Comparison of ENCODE assay signal across 8 mouse cellular contexts in genomic region chr2:112380131-112380530, GRCm38 (mm10). TPM values are rescaled to one million over a fixed set of nuclear protein-coding genes. Genes with fewer than 3 reads are reported as not detected.
DNase-seq lines count a peak whose midpoint lies in the region; ATAC-seq and TF ChIP-seq lines count a peak whose summit lies in the region.

No protein-coding gene starts in this region.

- no peak overlapping the region; the same call in 1 of the 2 replicates for H3K27ac ChIP-seq in heart, adult 2 months
- no peak overlapping the region for H3K27ac ChIP-seq in CH12.LX (ENCODE audit: insufficient read depth, low read depth)
- no peak overlapping the region for H3K27ac ChIP-seq in forebrain, embryonic 15.5 days (replicated peaks)
- H3K27ac ChIP-seq in liver, embryonic 15.5 days (replicated peaks) = peak overlapping the region; percentile 92

- peaks cover 3% of the 10 kb centered on the region; the same call in 1 of the 2 replicates for H3K79me2 ChIP-seq in heart, adult 2 months (replicated peaks; ENCODE audit: control insufficient read depth, insufficient read depth, low read length)
- peaks cover 48% of the 10 kb centered on the region for H3K79me2 ChIP-seq in CH12.LX (replicated peaks; ENCODE audit: control insufficient read depth, extremely low read depth, insufficient read depth, poor library complexity, severe bottlenecking)

- DNase-seq in heart, adult 2 months = no peak
- DNase-seq in heart, adult 8-10 months (ENCODE audit: low spot score) = no peak
- no peak for DNase-seq in CH12.LX (ENCODE audit: extremely low read depth)
- DNase-seq in left cerebral cortex, adult 9 months (ENCODE audit: low spot score in 2 of 2) = no peak
- no peak for DNase-seq in ovary, postnatal 14 days (ENCODE audit: low spot score)

- H3K4me1 ChIP-seq in heart, adult 2 months (ENCODE audit: control insufficient read depth, insufficient read depth, low read length) = peaks cover 2% of the 10 kb centered on the region
- peaks cover 0 to 24% of the 10 kb centered on the region in 2 experiments; a peak in 2 of 4 replicates for H3K4me1 ChIP-seq in CH12.LX (ENCODE audit: control insufficient read depth in 1 of 2, insufficient read depth in 2 of 2)
- peaks cover 18% of the 10 kb centered on the region for H3K4me1 ChIP-seq in forebrain, embryonic 15.5 days
- H3K4me1 ChIP-seq in liver, embryonic 15.5 days (replicated peaks) = peaks cover 33% of the 10 kb centered on the region

- intact Hi-C loops in heart, adult 2 months (cut with DNase I) = no loop called here

- WGBS in heart, adult 2 months = 30% methylated on average over 8 of the region's 8 CpGs
- WGBS in forebrain, embryonic 15.5 days = 46% methylated on average over 8 of the region's 8 CpGs
- WGBS in liver, embryonic 15.5 days (ENCODE audit: insufficient replicate concordance) = 31% methylated on average over 8 of the region's 8 CpGs

- no peak for TF ChIP-seq POLR2A in heart, adult 2 months (IDR thresholded peaks at IDR 0.05; ENCODE audit: insufficient read depth, low read depth, low read length)
- TF ChIP-seq POLR2A in CH12.LX (IDR thresholded peaks at IDR 0.05; ENCODE audit: low read depth, low read length) = no peak

- no peak for ATAC-seq in forebrain, embryonic 15.5 days (replicated peaks)
- no peak for ATAC-seq in liver, embryonic 15.5 days (ENCODE audit: insufficient read depth)
- ATAC-seq in frontal cortex, adult (ENCODE audit: low TSS enrichment) = no peak

- peaks cover 8% of the 10 kb centered on the region for H3K36me3 ChIP-seq in heart, adult 2 months (ENCODE audit: control insufficient read depth, insufficient read depth, low read length)
- peaks cover 0 to 9% of the 10 kb centered on the region in 2 experiments for H3K36me3 ChIP-seq in CH12.LX (replicated peaks in 1 of 2; ENCODE audit: control insufficient read depth in 1 of 2, insufficient read depth in 1 of 2, low read length in 1 of 2)
- H3K36me3 ChIP-seq in forebrain, embryonic 15.5 days = no peaks in the 10 kb centered on the region
- 0 out of 2 replicates have a peak, but pooled peaks cover 4% of the 10 kb centered on the region for H3K36me3 ChIP-seq in liver, embryonic 15.5 days (replicated peaks)

- no peaks in the 10 kb centered on the region for H3K9me3 ChIP-seq in CH12.LX (replicated peaks; ENCODE audit: low read length)
- no peaks in the 10 kb centered on the region for H3K9me3 ChIP-seq in forebrain, embryonic 15.5 days
- H3K9me3 ChIP-seq in liver, embryonic 15.5 days (replicated peaks) = no peaks in the 10 kb centered on the region

- no peak for TF ChIP-seq RAD21 in CH12.LX (IDR thresholded peaks at IDR 0.05; ENCODE audit: low read depth, low read length)

- dilution Hi-C loops in CH12.LX (cut with MboI; ENCODE audit: extremely low pct_ligation_motif_present, extremely low pct_unique_long_range_greater_than_20kb, low sequenced_read_pairs) = no loop called here

- H3K4me3 ChIP-seq in heart, adult 2 months = peak overlapping the region; percentile 74
- H3K4me3 ChIP-seq in CH12.LX (replicated peaks in 1 of 3; ENCODE audit: low read depth in 2 of 3, low read length in 2 of 3, poor library complexity in 1 of 3) = peak overlapping the region; percentile 81 to 85 (median 83)
- peak overlapping the region; percentile 92 for H3K4me3 ChIP-seq in forebrain, embryonic 15.5 days
- H3K4me3 ChIP-seq in liver, embryonic 15.5 days (replicated peaks) = peak overlapping the region; percentile 98

- H3K4me2 ChIP-seq in CH12.LX (ENCODE audit: insufficient read depth, low read depth, poor library complexity, severe bottlenecking) = peak overlapping the region; percentile 99
- H3K4me2 ChIP-seq in forebrain, embryonic 15.5 days (replicated peaks) = peak overlapping the region; percentile 48
- peak overlapping the region; percentile 77 for H3K4me2 ChIP-seq in liver, embryonic 15.5 days

- in situ Hi-C loops in CH12.LX (cut with MboI; ENCODE audit: low pct_ligation_motif_present, low pct_unique_long_range_greater_than_20kb, low sequenced_read_pairs) = no loop called here

- H3K27me3 ChIP-seq in heart, adult 2 months (ENCODE audit: control insufficient read depth, insufficient read depth, low read length) = no peaks in the 10 kb centered on the region
- H3K27me3 ChIP-seq in CH12.LX (replicated peaks) = peaks cover 2% of the 10 kb centered on the region
- no peaks in the 10 kb centered on the region for H3K27me3 ChIP-seq in forebrain, embryonic 15.5 days
- no peaks in the 10 kb centered on the region for H3K27me3 ChIP-seq in liver, embryonic 15.5 days

- H3K9ac ChIP-seq in heart, adult 2 months (ENCODE audit: low read depth, low read length) = no peak overlapping the region; the same call in 1 of the 2 replicates
- H3K9ac ChIP-seq in CH12.LX (ENCODE audit: insufficient read depth, low read depth) = peak overlapping the region; percentile 97
- H3K9ac ChIP-seq in forebrain, embryonic 15.5 days (replicated peaks) = peak overlapping the region; percentile 95
- H3K9ac ChIP-seq in liver, embryonic 15.5 days = peak overlapping the region; percentile 96

- TF ChIP-seq CTCF in heart, adult 2 months (IDR thresholded peaks at IDR 0.05) = no peak
- TF ChIP-seq CTCF in CH12.LX (conservative IDR thresholded peaks at IDR 0.05 in 1 of 2, IDR thresholded peaks at IDR 0.05 in 1 of 2; ENCODE audit: low read depth in 2 of 2, low read length in 2 of 2) = no peak

- TF ChIP-seq EP300 in heart, adult 2 months (IDR thresholded peaks at IDR 0.05; ENCODE audit: insufficient read depth, low read depth, low read length) = no peak
- no peak for TF ChIP-seq EP300 in CH12.LX (IDR thresholded peaks at IDR 0.05; ENCODE audit: low read length)

TF ChIP-seq in CH12.LX, 34 proteins besides CTCF, POLR2A, EP300 and RAD21:
- no peak for TF ChIP-seq PAX5 (IDR thresholded peaks at IDR 0.05; ENCODE audit: low read length)
- no peak for TF ChIP-seq TCF12 (IDR thresholded peaks at IDR 0.05; ENCODE audit: low read depth, low read length)
- no peak for TF ChIP-seq BHLHE40 (IDR thresholded peaks at IDR 0.05; ENCODE audit: low read depth, low read length)
- TF ChIP-seq ZKSCAN1 (IDR thresholded peaks at IDR 0.05; ENCODE audit: borderline replicate concordance, low read depth, low read length) = no peak

RNA-seq across cellular contexts. Expression of gene Katnbl1, which starts 1.1 kb away (rescaled TPM):
- 1 to 10 TPM; 3.9 to 4.4 TPM for total RNA-seq in heart, adult 2 months (2021)
- polyA plus RNA-seq in heart, adult 2 months (2012; rRNA removed) = 1.2 and 2.7 TPM in 2 replicates
- total RNA-seq in heart, adult 8-10 months (2022) = 1 to 10 TPM; 3.6 to 4.4 (median 4.1) TPM
- total RNA-seq in CH12.LX (2012; rRNA removed) = 9.7 and 12.6 TPM in 2 replicates
- 39.8 and 47.1 TPM in 2 replicates for total RNA-seq in CH12.LX (2014; rRNA removed)
- polyA plus RNA-seq in CH12.LX (2012; ENCODE audit: insufficient read length, low read depth) = 20.1 TPM in 2 replicates
- polyA plus RNA-seq in forebrain, embryonic 15.5 days (2015; fragmentation: Nextera tagmentation; extraction: Ambion mirVana) = 42.9 and 46.7 TPM in 2 replicates
- 15.7 and 17.1 TPM in 2 replicates for polyA plus RNA-seq in liver, embryonic 15.5 days (2015; fragmentation: Nextera tagmentation; extraction: Ambion mirVana)

RNA-seq across cellular contexts. Expression of gene Emc4, which starts 12.3 kb away (rescaled TPM):
- 10 to 100 TPM; 63.6 to 68.4 TPM for total RNA-seq in heart, adult 2 months (2021)
- 82.1 and 135 TPM in 2 replicates for polyA plus RNA-seq in heart, adult 2 months (2012; rRNA removed)
- total RNA-seq in heart, adult 8-10 months (2022) = 10 to 100 TPM; 66.5 to 73.6 (median 70.5) TPM
- total RNA-seq in CH12.LX (2012; rRNA removed) (108 and 117 TPM in 2 replicates), CH12.LX (2014; rRNA removed) (81.3 and 86.8 TPM in 2 replicates)
- polyA plus RNA-seq in CH12.LX (2012; ENCODE audit: insufficient read length, low read depth) = 125 and 135 TPM in 2 replicates
- 160 and 166 TPM in 2 replicates for polyA plus RNA-seq in forebrain, embryonic 15.5 days (2015; fragmentation: Nextera tagmentation; extraction: Ambion mirVana)
- 40.3 and 41.1 TPM in 2 replicates for polyA plus RNA-seq in liver, embryonic 15.5 days (2015; fragmentation: Nextera tagmentation; extraction: Ambion mirVana)

Comparison
In these comparisons a context has a peak if more than half of its experiments do, and no peak if none do; other contexts are left out.
1. H3K4me2 ChIP-seq: peak in every context shown above with its lines; median percentile 99 in CH12.LX; 77 in liver, embryonic 15.5 days; 48 in forebrain, embryonic 15.5 days.